Mouse (Mus musculus): ENCODE measurements at regions not wholly inside any gene's neighbourhood (a gene's known extent, or its start where the extent isn't known, plus 50 kb on each side); places are given as distances from the start of the nearest gene placed in this dataset.
"Not testable (repeated sequence)": the region's sequence is repeated elsewhere in the genome, so short reads cannot be mapped to it uniquely, and the experiment has no call there.

DNA sequence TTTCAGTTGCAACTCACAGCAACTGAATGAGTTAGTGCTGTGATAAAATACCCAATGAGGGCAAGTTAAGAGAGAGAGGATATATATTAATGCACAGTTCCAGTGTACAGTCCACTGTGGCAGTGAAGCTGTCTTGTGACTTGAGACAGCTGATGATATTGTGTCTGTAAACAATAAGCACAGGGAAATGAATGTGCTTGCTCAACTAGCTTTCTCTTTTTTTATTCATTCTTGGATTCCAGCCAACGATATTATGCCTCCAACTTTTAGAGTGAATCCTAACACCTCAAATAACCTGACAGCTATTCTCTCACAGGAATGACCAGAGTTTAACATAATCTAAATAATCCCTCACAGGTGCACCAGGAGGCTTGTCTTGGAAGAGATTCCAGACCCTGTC lies 526.3 kb upstream of the N6amt1 start:
- no peak overlapping the region for H3K9ac ChIP-seq (replicated peaks)
- no peaks in the 10 kb centered on the region for H3K9me3 ChIP-seq (ENCODE audit: control insufficient read depth, low read length)
- DNase-seq (ENCODE audit: low read depth in 3 of 3, low spot score in 3 of 3) (no peak), ATAC-seq (ENCODE audit: insufficient read depth) (no peak)
- no peaks in the 10 kb centered on the region for H3K27me3 ChIP-seq (ENCODE audit: control insufficient read depth, insufficient read depth, low read length)
- H3K4me2 ChIP-seq (ENCODE audit: low read depth): no peak overlapping the region
- WGBS (ENCODE audit: insufficient replicate concordance): 54% methylated on average over 1 of the region's 1 CpGs
- no peak overlapping the region for H3K4me3 ChIP-seq (ENCODE audit: insufficient read depth in 1 of 2, low read depth in 2 of 2, low read length in 2 of 2)
- no peak for TF ChIP-seq CTCF (IDR thresholded peaks at IDR 0.05; ENCODE audit: low read depth)
- no peak for TF ChIP-seq EP300 (IDR thresholded peaks at IDR 0.05; ENCODE audit: low read depth)
- no peaks in the 10 kb centered on the region for H3K36me3 ChIP-seq (replicated peaks; ENCODE audit: control insufficient read depth, insufficient read depth, low read depth)
- no peak overlapping the region for H3K27ac ChIP-seq
- no peaks in the 10 kb centered on the region for H3K4me1 ChIP-seq (replicated peaks; ENCODE audit: control insufficient read depth in 2 of 2, insufficient read depth in 2 of 2, low read length in 1 of 2)

GRCm38 (mm10) chr16:86826641-86827040 lies 527.3 kb upstream of the N6amt1 start:
- no peak for TF ChIP-seq EP300 (IDR thresholded peaks at IDR 0.05; ENCODE audit: low read depth)
- no peak for TF ChIP-seq CTCF (IDR thresholded peaks at IDR 0.05; ENCODE audit: low read depth)
- Histone ChIP-seq H3K4me3 (ENCODE audit: insufficient read depth in 1 of 2, low read depth in 2 of 2, low read length in 2 of 2) (no peak overlapping the region), H3K36me3 (replicated peaks; ENCODE audit: control insufficient read depth, insufficient read depth, low read depth) (no peaks in the 10 kb centered on the region), H3K27me3 (ENCODE audit: control insufficient read depth, insufficient read depth, low read length) (no peaks in the 10 kb centered on the region), H3K9me3 (ENCODE audit: control insufficient read depth, low read length) (no peaks in the 10 kb centered on the region), H3K9ac (replicated peaks) (no peak overlapping the region), H3K4me2 (ENCODE audit: low read depth) (no peak overlapping the region), H3K4me1 (replicated peaks; ENCODE audit: control insufficient read depth in 2 of 2, insufficient read depth in 2 of 2, low read length in 1 of 2) (no peaks in the 10 kb centered on the region), H3K27ac (no peak overlapping the region)
- ATAC-seq (ENCODE audit: insufficient read depth) (no peak), DNase-seq (ENCODE audit: low read depth in 3 of 3, low spot score in 3 of 3) (no peak)
- 56% methylated on average over 4 of the region's 4 CpGs for WGBS (ENCODE audit: insufficient replicate concordance)

DNA sequence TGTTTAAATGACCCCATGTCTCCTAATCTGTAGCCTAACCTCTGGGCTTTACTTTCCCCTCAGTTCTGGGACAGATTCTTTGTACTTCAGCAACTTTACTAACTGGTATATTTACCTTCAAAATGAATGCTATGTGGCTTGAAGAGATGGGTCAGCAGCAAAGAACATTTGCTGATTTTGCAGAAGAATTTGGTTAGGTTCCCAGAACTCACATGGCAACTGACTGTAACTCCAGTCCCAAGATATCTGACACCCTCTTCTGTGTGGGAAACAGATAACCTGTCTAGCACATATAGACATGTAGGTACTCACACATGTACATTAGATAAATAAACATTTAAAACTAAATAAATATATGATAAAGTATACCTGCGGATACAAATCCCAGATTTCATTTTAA lies 530.5 kb upstream of the N6amt1 start:
- DNase-seq (ENCODE audit: low read depth in 3 of 3, low spot score in 3 of 3): no peak
- no peak for ATAC-seq (ENCODE audit: insufficient read depth)

GRCm38 (mm10) chr16:86821586-86821985 lies 532.4 kb upstream of the N6amt1 start:
- no peak for DNase-seq (ENCODE audit: low read depth in 3 of 3, low spot score in 3 of 3)
- Histone ChIP-seq H3K4me3 (ENCODE audit: insufficient read depth in 1 of 2, low read depth in 2 of 2, low read length in 2 of 2) (no peak overlapping the region), H3K4me2 (ENCODE audit: low read depth) (no peak overlapping the region), H3K4me1 (replicated peaks; ENCODE audit: control insufficient read depth in 2 of 2, insufficient read depth in 2 of 2, low read length in 1 of 2) (no peaks in the 10 kb centered on the region), H3K27ac (no peak overlapping the region), H3K27me3 (ENCODE audit: control insufficient read depth, insufficient read depth, low read length) (no peaks in the 10 kb centered on the region), H3K9ac (replicated peaks) (no peak overlapping the region), H3K9me3 (ENCODE audit: control insufficient read depth, low read length) (no peaks in the 10 kb centered on the region), H3K36me3 (replicated peaks; ENCODE audit: control insufficient read depth, insufficient read depth, low read depth) (no peaks in the 10 kb centered on the region)
- ATAC-seq (ENCODE audit: insufficient read depth): no peak
- 77% methylated on average over 2 of the region's 2 CpGs for WGBS (ENCODE audit: insufficient replicate concordance)
- no peak for TF ChIP-seq CTCF (IDR thresholded peaks at IDR 0.05; ENCODE audit: low read depth)
- TF ChIP-seq EP300 (IDR thresholded peaks at IDR 0.05; ENCODE audit: low read depth): no peak

More for the DNA sequence above, 530.5 kb upstream of the N6amt1 start:
- TF ChIP-seq CTCF (IDR thresholded peaks at IDR 0.05; ENCODE audit: low read depth) (no peak), EP300 (IDR thresholded peaks at IDR 0.05; ENCODE audit: low read depth) (no peak)
- Histone ChIP-seq H3K4me2 (ENCODE audit: low read depth) (no peak overlapping the region), H3K4me1 (replicated peaks; ENCODE audit: control insufficient read depth in 2 of 2, insufficient read depth in 2 of 2, low read length in 1 of 2) (no peaks in the 10 kb centered on the region), H3K9me3 (ENCODE audit: control insufficient read depth, low read length) (no peaks in the 10 kb centered on the region), H3K27me3 (ENCODE audit: control insufficient read depth, insufficient read depth, low read length) (no peaks in the 10 kb centered on the region), H3K36me3 (replicated peaks; ENCODE audit: control insufficient read depth, insufficient read depth, low read depth) (no peaks in the 10 kb centered on the region), H3K9ac (replicated peaks) (no peak overlapping the region), H3K4me3 (ENCODE audit: insufficient read depth in 1 of 2, low read depth in 2 of 2, low read length in 2 of 2) (no peak overlapping the region), H3K27ac (no peak overlapping the region)
- 61% methylated on average over 1 of the region's 1 CpGs for WGBS (ENCODE audit: insufficient replicate concordance)

GRCm38 (mm10) chr16:86818639-86819038 lies 535.3 kb upstream of the N6amt1 start:
- not testable (repeated sequence) for H3K4me3 ChIP-seq (ENCODE audit: insufficient read depth in 1 of 2, low read depth in 2 of 2, low read length in 2 of 2); H3K4me1 ChIP-seq (replicated peaks; ENCODE audit: control insufficient read depth in 2 of 2, insufficient read depth in 2 of 2, low read length in 1 of 2); H3K9ac ChIP-seq (replicated peaks); H3K36me3 ChIP-seq (replicated peaks; ENCODE audit: control insufficient read depth, insufficient read depth, low read depth); ATAC-seq (ENCODE audit: insufficient read depth); H3K4me2 ChIP-seq (ENCODE audit: low read depth); H3K9me3 ChIP-seq (ENCODE audit: control insufficient read depth, low read length); DNase-seq (ENCODE audit: low read depth in 3 of 3, low spot score in 3 of 3); H3K27me3 ChIP-seq (ENCODE audit: control insufficient read depth, insufficient read depth, low read length); H3K27ac ChIP-seq
- WGBS (ENCODE audit: insufficient replicate concordance): 24% methylated on average over 1 of the region's 1 CpGs

Measured in liver, embryonic 14.5 days (tissue).